Mouse (Mus musculus) brain, adult 2 months (tissue): Measurements from ENCODE around the gene Psmg4.

ENCODE experiments used
- DNase-seq: peaks from one replicate; pipeline ENCODE4 v3.0.0; 2011; ENCODE audit warnings: low read depth, low spot score

Gene Psmg4

DNA sequence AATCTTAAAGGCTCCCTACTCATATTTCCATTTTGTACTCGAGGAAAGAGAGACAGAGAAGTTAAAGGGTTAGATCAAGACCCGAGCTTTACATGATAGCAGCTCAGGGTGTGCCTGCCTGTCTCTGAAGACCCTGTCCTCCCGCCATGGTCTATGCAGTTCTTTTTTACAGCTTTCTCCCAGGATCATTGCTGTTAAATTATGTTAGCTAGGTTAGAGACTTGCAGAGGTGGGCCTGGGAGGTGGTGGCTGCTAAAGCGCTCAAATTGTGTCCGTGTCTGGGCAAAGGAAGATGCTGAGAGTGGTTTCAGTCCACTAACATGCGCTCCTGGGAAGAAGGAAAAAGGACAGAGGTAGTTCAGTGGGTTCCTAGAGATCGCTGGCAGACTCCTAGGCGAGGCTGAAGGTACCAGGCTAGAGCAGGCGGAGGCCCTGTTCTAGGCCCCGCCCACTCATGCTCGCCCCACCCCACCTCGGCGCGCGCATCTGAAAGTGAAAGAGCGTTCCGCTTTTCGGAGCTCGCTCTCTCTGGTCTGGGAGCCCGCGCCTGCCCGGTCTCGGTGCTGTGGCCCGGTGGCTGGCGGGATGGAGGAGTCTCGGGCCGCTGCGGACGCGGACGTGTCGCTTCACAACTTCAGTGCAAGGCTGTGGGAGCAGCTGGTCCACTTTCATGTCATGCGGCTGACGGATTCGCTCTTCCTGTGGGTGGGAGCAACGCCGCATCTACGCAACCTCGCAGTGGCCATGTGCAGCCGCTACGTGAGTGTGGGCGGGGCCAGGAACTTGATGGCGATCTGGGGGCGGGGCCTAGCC, at the start of gene Psmg4:
Gene Psmg4 (plus strand): TSS at position 474 of the 813 bp plus-strand sequence.
- peak; percentile 96 for DNase-seq

DNA sequence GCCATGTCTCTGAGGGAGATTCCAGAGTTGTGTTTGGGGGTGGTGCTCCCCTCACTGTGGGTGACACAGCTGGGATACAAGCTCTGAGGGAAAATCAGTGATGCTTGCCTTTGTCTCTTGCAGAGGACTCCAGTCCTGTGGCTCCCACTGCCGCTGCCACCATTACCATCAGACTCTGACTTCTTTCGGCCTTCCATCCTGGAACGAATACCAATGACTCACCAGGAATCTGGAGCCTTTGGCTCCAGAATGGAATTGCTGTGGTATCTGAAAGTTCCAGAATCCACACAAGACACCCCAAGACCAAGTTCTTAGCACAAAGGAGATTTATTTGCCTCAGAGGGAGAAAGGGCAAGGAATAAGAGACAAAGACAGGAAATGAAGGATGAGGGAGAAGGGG, 49.7 kb upstream of the Psmg4 start:
- no peak for DNase-seq

DNA sequence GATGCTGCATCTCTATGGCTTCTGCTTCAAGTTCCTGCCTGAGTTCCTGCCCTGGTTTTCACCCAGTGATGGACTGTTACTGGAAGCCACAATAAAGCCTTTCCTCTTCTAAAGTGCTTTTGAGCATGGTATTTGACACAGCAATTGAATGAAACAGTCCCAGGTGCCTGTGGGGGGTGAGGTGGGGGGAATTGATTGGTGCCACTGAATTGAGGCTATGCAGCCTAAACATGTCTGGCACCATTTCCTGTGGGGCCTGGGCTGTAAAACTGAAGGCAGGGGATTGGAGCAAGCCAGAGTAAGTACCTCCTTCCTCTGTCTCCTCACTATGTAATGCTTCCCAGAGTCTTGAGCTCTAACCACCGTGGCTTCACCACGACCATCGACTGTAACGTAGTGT, 48.1 kb upstream of the Psmg4 start:
- DNase-seq = no peak

DNA sequence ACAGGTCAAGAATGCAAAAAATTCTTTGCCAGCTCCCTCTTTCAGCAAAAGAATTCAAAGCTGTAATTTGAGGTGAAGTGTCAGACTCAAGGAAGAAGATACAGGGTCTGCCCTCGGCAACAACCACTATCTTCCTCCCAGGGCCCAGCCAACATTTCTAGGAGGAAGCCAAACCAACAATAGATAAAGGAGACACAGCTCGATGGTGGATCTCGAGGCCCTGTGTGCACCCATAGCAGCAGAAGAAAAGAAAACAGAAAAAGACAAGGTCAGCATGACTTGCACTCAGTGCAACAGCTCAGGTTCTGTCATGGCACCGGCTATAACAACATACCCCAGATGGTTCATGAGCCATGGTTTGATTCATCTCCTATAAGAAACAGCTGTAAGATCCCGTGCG, 46.3 kb upstream of the Psmg4 start:
- DNase-seq = no peak

DNA sequence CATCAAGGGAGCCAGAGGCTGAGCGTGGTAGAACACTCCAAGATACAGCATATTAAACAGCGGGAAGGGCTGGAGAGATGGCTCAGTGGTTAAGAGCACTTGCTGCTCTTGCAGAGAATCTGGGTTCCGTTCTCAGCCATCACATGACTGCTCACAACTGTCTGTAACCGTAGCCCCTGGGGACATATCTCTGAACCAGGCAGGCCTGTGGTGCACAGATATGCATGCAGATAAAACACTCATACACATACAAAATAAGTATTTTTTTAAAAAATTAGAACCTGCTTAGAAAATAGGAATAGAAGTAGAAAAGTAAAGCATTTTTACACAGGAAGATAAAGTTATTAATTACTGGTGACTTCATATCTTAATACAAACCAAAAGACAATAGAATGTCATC, 43.9 kb upstream of the Psmg4 start:
- DNase-seq = no peak

DNA sequence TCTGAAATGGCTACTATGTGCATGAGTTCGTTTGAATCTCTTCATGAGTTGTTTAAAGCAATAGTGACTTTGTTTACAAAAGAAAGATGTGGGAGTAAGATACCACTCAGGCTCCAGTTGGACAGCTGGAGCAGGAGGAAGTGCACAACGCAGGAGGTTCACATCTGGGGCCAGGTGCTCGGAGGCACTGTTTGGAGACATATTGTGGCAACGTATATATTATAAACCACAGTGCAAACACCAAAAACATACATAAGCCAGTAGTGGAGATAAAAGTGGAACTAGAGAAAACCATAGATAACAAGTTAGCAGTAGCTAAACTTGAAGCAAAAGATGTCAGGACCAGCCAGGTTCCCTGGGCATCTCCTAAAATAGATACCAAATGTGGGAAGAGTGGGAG, 43.4 kb upstream of the Psmg4 start:
- DNase-seq = no peak

DNA sequence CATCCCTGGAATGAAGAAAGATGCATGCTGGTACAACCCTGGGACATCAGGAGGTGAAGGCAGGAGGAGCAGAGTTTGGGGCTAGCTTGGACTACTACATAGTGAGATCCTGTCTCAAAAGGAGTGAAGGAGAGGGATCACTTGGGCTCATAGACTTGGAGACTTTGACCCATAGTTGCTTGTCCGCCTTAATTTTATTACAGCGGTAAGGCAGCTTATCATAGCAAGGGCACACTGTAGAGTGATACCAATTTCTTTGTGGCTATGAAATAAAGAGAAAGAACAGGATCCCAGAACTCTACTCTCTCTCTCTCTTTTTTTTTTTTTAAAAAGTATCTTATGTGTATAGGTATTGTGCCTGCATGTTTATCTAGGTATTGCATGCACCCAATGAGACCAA, 42.2 kb upstream of the Psmg4 start:
- DNase-seq = no peak

DNA sequence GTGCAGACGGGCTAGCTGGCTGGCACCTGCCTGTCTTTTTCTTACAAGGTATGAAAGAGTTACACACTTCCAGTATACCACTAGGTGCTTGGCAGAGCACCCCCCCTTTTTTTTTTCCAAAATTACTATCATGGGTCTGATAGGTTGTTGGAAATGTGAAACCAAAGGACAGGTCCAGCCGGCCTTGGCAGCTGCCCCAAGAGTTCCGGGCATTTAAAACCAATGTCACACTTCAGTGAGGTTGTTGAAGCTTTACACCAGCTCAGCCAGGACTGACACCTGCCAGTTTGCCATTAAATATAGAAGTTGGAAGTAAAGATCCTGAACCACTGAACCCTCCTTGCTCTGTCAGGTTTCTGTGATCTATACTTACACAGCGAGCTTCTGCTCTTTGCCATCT, 37.1 kb upstream of the Psmg4 start:
- no peak for DNase-seq

DNA sequence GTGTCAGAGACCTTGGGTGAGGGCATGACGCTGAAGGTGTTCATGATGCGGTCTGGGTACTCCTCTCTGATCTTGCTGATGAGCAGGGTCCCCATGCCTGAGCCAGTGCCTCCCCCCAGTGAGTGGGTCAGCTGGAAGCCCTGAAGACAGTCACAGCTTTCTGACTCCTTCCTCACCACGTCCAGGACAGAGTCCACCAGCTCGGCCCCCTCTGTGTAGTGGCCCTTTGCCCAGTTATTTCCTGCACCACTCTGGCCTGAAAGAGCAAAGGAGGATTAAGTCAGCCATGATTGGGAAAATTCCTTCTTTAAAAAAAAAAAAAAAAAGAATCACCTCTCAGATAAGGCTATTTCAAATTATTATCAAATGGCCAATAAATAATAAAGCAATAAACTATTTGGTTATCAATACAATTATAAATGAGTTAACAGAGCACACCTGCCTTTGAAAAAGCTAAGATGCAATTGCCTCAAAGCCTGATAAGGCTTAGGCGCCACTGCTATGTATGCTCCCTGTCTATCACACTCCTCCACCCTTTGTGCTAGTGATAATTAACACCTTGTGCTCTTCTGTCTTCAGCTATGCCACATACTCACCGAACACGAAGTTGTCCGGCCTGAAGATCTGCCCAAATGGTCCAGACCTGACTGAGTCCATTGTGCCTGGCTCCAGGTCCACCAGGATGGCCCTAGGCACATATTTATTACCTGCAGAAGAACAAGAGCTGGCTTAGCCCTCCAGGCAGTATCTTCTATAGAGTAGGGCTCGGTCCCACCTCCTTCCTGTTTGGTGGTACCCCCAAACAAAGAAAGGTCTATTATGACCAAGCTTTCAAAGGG, 34.3 kb upstream of the Psmg4 start:
- DNase-seq = no peak

DNA sequence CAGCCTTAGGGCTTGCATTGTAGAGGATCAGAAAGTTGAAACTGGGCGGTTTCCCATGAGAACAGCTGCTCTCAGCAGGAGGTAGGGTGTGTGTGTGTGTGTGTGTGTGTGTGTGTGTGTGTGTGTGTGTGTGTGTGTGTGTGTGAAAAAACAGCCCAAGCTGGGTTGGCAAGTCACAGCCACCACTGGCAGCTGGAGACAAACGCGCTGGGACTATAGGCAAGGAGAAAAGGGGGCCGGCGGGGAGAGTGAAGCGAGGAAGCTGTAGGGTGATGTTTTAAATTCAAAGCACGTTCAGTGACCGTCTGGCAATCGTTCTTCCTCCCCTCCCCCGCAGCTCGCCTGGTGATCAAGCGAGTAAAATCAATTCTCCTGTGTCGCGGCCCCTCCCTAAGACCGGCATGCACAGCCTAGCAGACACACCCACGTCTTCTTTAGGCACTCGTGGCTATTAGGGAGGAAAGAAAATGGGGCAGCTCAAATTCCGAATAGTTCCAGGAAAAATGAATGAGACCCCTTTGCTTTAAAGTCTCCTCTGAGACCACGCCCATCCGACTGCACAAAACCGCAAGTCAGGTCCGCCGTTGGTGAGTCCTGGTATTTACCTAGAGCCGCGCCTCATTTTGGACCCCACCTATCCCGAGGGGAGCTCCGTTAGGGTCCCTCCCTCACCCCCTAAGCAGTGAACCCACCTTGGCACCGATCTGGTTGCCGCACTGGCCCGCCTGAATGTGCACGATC, 33.1 kb upstream of the Psmg4 start:
- DNase-seq = peak; percentile 74

DNA sequence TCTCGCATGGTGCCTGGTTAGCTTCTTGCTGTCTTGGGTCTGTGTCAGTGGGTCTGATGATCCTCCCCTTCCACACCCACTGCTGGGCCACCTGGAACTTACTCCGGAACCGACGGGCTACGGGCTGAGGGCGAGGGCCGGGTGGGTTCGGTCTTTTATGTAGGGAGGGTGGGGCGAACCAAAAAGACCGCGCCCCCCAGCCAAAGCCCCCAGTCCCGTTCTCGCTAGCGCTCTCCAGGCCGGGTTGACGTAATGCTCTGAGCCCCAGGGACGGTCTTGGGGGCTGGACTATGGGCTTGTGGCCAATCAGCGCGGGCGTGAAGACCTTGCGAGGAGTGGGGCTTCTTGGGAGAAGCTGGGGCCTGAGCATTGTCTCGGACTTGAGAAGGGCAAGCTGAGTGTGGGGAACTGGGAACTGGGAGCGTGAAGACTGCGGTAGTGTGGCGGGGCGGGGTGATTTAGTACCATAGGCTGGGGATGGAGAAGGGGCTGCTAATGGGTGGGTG, 32.5 kb upstream of the Psmg4 start, which contains the start of gene Tubb2b:
Gene Tubb2b (minus strand): TSS at position 241 of the 506 bp plus-strand sequence.
- peak; percentile 91 for DNase-seq

DNA sequence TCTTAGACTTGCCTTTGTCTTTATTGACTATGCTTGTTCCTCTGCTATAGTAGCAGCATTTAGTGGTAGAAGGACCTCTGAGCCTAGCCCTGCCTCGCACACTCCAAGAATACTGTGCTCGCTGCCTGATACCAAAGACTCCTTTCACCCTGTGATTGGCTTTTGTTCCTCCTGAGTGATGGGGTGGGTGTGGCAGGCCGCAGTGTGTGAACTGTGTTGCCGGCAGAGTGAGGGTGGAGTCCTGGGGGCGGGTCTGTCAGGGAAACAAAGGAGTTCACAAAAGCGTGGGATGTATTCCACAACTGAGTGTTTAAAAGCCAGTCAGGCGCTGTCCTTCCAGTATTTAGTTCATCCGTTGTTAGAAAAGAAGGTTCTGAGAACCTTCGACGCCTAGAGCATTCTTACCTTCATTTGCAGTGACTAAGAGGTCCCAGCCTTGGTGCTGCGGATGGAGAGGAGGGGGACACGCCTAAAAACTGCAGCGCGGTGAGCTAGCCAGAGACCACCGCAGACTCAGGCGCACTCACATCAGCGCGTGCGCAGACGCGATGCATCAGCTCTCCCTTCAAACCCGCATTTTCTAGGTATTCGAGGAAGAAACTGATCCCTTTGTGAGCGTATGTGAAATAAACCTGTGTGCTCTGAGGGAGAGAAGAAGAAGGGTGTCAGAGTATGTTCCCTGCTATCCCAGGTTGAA, 31.6 kb upstream of the Psmg4 start:
- peak; percentile 63 for DNase-seq

DNA sequence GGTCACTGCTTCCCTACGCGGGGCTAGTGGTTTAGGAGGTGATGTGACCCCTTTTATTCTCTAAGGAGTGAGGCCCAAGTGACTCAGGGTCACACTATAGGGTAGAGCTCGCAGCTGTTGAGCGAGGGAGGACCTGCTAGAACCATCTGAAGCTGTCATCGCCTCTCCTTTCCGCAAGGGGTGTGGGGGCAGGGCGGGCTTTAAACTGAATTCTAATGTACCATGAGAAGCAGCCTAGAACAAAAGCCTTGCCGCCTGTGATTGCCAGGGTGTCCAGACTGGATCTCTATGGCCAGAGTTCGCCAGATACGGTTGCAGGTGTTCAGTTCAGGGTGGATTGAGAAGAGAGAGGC, 31.1 kb upstream of the Psmg4 start:
- DNase-seq = peak; percentile 62

DNA sequence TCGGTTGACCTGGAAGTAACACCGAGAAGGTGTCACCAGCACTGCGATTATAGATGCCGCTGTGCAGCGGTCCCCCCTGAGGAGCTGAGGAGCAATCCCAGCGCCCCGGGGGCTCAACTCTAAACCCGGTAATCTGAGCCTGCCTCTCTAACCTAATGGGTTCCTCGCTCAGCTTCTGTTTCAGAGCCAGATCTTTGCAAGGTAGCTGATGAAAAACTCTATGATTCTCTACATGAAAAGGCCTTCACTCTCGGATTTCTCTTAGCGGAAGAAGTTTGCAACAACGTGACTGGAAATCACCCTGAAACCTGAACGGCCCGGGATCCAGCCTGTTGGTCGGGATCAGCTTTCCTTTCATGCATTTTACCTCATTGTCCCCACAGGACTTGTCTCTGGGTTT, 30.5 kb upstream of the Psmg4 start:
- DNase-seq = no peak

DNA sequence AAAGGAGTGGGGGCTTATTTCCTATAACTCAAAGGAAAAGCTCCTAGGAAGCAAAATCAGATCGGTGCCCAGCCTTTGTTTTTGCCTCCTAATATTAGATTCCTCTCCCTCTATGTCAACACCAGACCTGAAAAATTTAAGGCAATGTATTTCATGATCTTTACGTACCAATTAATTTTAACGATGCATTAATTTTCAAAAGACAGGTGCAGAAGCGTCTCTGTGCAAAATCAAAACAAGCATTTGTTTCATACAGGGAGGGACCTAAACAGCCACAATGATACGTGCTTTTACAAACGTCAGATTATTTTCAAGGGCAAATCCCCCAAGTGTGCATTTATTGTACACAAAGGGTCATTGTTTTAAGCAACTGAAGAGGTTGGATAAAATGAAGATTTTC, 29.9 kb upstream of the Psmg4 start:
- DNase-seq = no peak

DNA sequence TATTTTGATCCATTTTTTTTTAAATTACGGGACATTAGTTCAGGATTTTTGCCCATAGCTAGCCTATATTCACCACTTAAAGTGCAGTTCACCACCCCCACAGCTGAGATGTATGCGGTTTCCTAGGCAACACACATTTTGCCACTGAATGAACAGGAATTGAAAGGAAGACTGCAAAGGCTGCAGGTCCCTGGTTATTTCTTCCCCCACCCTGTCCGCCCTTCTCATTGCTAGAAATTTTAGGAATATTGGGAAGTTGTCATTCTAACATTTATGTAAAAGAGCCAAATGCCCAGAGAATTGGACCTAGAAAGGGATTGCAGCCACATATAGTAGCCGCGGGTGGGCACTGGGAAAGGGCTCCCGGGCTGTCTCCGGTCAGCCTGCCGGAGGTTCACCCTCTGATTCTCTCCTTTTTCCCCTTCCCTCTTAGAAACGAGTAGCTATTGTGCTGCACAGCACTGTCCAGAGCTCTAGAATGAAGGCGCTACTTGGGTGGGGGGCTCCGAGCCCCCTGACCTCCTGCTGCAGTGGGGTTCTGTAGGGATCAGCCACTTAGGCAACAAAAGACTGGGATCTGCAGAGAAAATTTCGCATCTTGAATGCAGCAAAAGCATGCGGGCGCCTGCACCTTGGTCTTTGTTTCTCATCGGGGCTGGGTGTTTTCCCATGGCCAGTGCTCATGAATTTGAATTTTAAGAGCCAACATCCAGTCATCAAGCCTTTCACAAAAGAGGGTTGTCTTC, 29.3 kb upstream of the Psmg4 start:
- peak; percentile 78 for DNase-seq

DNA sequence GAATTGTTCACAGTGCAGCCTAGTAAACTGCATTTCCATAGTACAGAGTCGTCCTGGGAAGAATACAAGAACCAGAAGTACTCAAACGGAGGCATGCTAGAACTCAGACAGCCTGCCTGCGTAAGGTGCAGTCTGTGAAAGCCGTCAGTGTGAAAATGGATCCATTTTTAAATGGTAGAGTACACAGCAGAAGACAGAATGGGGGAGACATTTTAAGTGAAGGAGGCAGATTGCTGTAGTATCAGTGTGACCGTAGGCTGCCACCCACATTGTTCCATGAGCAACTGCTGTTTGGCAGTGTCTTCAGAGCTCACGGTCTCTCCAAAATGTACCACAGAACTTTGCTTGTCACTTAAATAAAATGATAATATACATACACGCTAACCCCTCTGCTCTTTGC, 28.5 kb upstream of the Psmg4 start:
- DNase-seq = peak; percentile 90

DNA sequence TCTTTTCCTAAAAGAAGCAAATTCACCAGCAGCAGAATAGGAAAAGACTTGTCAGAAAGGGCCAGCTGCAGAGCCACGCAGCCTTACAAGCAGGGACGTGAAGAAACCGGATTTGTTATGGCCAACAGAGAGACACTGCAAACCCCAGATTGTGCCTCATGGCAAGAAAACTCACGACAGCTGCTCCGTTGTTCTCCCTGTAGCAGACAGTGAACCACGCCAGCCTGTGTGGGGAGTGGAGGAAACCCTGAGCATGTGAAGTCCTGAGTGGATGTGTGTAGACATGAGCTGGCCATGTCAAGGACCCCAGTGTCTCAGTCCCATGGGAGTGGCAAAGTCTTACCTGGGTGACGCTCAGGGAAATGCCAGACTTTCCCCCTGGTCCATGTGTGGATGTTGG, 26.2 kb upstream of the Psmg4 start:
- peak; percentile 88 for DNase-seq

DNA sequence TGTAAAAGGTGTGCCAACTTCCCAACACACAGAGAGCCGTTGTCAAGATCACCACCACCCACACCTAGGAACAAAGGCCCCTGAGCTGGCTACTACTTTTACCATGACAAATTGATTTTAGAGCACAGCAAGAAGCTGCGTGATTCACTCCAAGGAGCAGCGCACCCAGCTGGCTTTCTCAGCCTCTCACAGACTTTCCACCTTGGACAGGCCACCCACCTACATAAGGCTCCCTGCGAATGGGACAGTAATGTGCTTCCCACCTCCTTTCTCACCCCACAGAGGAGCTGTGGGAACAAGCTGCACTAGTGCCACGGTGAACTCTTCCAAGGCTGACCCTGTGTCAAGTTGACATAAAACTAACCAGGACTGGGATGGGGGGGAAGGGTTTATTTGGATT, 19.4 kb upstream of the Psmg4 start:
- no peak for DNase-seq

DNA sequence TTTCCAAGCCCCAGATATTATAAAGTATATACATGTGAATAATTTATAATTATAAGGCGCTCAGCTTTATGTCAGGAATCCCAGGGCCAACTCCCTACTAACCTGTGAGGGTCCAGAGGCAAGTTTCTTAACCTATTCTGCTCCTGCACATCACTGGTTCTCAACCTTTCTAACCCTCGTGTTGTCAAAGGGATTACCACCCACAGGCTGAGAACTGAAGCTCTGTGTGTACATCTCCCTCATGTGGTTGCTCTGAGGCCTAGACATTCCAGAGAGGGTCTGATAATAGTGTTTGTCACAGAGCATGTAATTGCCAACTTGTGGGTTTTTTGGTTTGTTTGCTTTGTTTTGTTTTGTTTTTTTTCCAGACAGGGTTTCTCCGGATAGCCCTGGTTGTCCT, 15.8 kb upstream of the Psmg4 start:
- DNase-seq = no peak

DNA sequence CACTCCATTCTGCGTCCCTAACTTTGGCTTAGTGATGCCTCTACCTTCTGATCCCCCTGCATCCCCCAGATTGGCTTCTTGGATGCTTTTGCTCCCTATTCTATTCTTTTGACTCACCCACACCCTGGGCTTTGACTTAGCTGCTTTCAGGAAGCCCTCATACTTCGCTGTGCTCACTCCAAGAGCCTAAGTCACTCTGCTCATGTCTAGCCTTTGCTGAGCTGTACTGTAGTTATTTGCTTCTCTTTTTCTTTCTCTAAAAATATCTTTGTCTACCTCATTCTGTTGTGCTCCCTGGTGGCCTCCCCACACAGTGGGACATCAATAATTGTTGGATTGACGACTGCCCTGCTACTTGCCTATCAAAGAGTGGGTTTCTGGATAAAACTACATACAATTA, 14.6 kb upstream of the Psmg4 start:
- no peak for DNase-seq
